Mouse (Mus musculus): ENCODE data around the gene Hoxa9. TPM values are rescaled to one million over a fixed set of nuclear protein-coding genes. Genes with fewer than 3 reads are reported as not detected.

Gene Hoxa9
- polyA plus RNA-seq, 3 experiments from 2014 or later, result 0.13 to 0.32 TPM; not detected in 1

- ATAC-seq, result no peak
Observed at GRCm38 (mm10) chr6:52177061-52177735, 53.7 kb downstream of the Hoxa9 start, which contains the start of gene 5730596B20Rik. TSS of gene 5730596B20Rik (plus strand) at chr6:52177498.

DNA sequence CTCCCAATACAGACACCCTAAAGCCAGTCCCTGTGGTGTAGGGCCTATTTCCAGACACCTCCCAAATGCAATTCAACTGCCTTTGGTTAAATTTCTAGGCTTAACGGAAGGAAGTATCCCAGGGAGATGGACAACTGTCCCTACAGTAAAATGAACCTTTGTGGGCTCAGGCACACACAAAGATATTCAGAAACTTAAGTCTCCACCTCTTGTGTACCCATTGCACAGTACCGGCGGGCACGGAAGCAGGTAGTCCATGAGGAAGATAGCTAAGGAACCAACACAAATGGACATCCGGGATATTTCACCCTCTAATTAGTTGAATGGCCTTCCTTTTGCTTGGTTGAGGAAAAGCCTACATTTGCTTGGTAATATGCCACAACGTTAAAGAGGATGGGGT, 54.5 kb downstream of the Hoxa9 start:
- ATAC-seq, result no peak

DNA sequence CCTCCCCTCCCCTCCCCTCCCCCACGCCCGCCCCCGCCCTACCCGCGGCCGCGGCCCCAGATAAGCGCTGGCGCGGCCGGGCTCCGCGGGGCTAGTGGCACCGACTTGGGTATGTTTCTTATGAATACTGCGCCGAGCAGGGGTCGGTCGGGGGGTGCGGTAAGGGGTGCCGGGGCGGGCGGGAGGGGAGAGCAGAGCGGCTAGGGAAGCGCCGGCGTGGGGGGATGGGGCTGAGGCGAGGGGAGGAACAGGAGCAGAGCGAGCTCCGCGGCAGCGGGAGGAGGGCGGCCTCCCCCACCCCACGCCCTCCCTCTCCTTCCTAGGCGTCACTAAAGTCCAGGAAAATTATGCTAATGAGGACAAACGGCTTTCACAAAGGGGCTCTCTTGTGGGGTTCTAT, 55.0 kb downstream of the Hoxa9 start:
- no peak for ATAC-seq

- ATAC-seq, result no peak
Observed at GRCm38 (mm10) chr6:52174968-52175751, 55.7 kb downstream of the Hoxa9 start.

DNA sequence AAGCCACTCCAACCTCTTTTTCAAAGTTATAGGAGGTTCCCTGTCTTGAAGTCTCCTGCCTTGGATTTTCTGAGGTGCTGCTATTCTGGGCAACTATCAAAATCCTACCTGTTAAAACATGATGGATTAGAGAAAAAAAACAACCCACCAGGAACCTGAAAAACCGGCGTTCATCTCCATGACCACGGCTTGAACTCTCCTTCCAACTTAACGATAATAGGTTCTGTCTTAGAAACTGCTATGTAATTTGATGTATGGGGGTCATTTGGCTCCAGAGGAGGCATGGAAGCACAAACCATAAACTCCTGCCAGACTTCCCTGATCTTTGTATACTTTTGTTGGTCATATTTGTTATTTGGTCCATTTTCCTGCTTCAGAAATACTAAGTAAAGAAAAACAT, 57.2 kb downstream of the Hoxa9 start:
- ATAC-seq, result no peak

Other genes starting within 250 kb of the Hoxa9 start
- 10 to 100 TPM; 15.9 to 33.0 (median 17.8) TPM for gene Skap2, start 218.5 kb downstream of the Hoxa9 start, polyA plus RNA-seq (2017; shearing (Covaris generic))
- gene Hoxa1, start 72.8 kb downstream of the Hoxa9 start, polyA plus RNA-seq (2017; shearing (Covaris generic)), result not detected
- not detected for gene Hoxa2, start 66.3 kb downstream of the Hoxa9 start, polyA plus RNA-seq (2017; shearing (Covaris generic))
- gene 5730596B20Rik, start 53.6 kb downstream of the Hoxa9 start, polyA plus RNA-seq (2017; shearing (Covaris generic)), result not detected
- not detected for gene Hoxa4, start 39.3 kb downstream of the Hoxa9 start, polyA plus RNA-seq (2017; shearing (Covaris generic))
- gene Hoxa5, start 26.5 kb downstream of the Hoxa9 start, polyA plus RNA-seq (2017; shearing (Covaris generic)), result not detected
- not detected for gene Hoxa6, start 22.4 kb downstream of the Hoxa9 start, polyA plus RNA-seq (2017; shearing (Covaris generic))
- gene Hoxa3, start 17.8 kb downstream of the Hoxa9 start, polyA plus RNA-seq (2017; shearing (Covaris generic)), result not detected
- gene Gm28308, start 17.8 kb downstream of the Hoxa9 start, polyA plus RNA-seq (2017; shearing (Covaris generic)), result not detected
- gene Hoxa7, start 9.2 kb downstream of the Hoxa9 start, polyA plus RNA-seq (2017; shearing (Covaris generic)), result not detected
- not detected for gene Hoxa10, start 9.8 kb upstream of the Hoxa9 start, polyA plus RNA-seq (2017; shearing (Covaris generic))
- not detected for gene Hoxa11, start 14.7 kb upstream of the Hoxa9 start, polyA plus RNA-seq (2017; shearing (Covaris generic))
- not detected for gene Hoxa13, start 29.8 kb upstream of the Hoxa9 start, polyA plus RNA-seq (2017; shearing (Covaris generic))
- gene Evx1, start 82.4 kb upstream of the Hoxa9 start, polyA plus RNA-seq (2017; shearing (Covaris generic)), result not detected